Mouse (Mus musculus) small intestine, adult 2 months (tissue): ENCODE data around the gene Gm14151. TPM values are rescaled to one million over a fixed set of nuclear protein-coding genes. Genes with fewer than 3 reads are reported as not detected.

ENCODE experiments used
- H3K27ac ChIP-seq: fragments of 200-500 bp; 2 replicates; pipeline ENCODE4 v1.5.1; 2012; ENCODE audit warnings: low read depth, low read length, control low read depth, inconsistent platforms; ENCODE audit not compliant: insufficient read depth
- H3K27me3 ChIP-seq: fragments of 200-500 bp; 2 replicates; pipeline ENCODE4 v1.6.1; 2012; ENCODE audit warnings: mild to moderate bottlenecking, moderate library complexity, low read length, inconsistent platforms; ENCODE audit not compliant: control insufficient read depth, insufficient read depth
- H3K36me3 ChIP-seq: fragments of 200-500 bp; 2 replicates; pipeline ENCODE4 v1.6.1; 2012; ENCODE audit warnings: mild to moderate bottlenecking, low read length, control low read depth, inconsistent platforms; ENCODE audit not compliant: control insufficient read depth, insufficient read depth
- H3K4me1 ChIP-seq: fragments of 200-500 bp; 2 replicates; pipeline ENCODE4 v1.6.1; 2012; ENCODE audit warnings: low read length, inconsistent platforms, mixed read lengths; ENCODE audit not compliant: control insufficient read depth, insufficient read depth, insufficient read length
- H3K4me3 ChIP-seq: fragments of 200-500 bp; 2 replicates; pipeline ENCODE4 v1.5.1; 2012; ENCODE audit warnings: low read depth, mild to moderate bottlenecking, control low read depth, inconsistent platforms, low read length, moderate library complexity
- CTCF ChIP-seq: fragments of 200-500 bp; IDR thresholded peaks from 2 replicates; pipeline ENCODE4 v1.5.1; 2012; ENCODE audit warnings: low read depth, mild to moderate bottlenecking, control low read depth, inconsistent platforms, low read length, moderate library complexity, mixed read lengths; ENCODE audit not compliant: insufficient replicate concordance, insufficient read length; ENCODE audit errors: extremely low read depth
- POLR2A ChIP-seq: fragments of 200-500 bp; IDR thresholded peaks from 2 replicates; pipeline ENCODE4 v1.6.1; 2012; ENCODE audit warnings: low read depth, mild to moderate bottlenecking, control low read depth, inconsistent platforms, low read length, moderate library complexity
- WGBS: fragments of 180-500 bp; shearing (Covaris S2); methylation state at CpG from one replicate; pipeline ENCODE4 v1.1.7; 2018; 5-methylcytosine and 5-hydroxymethylcytosine counted together
- polyA plus RNA-seq: library from polyadenylated mRNA; depleted of rRNA; stranded (reverse); fragments of >200 nt; gene quantifications from 2 replicates; pipeline ENCODE4 v1.2.3, GENCODE M21; 2012; rRNA removed

Gene Gm14151
- polyA plus RNA-seq, 1 experiment: not detected

- TF ChIP-seq CTCF (no peak), POLR2A (no peak)
- WGBS: 17% methylated on average over 18 of the region's 18 CpGs
- Histone ChIP-seq H3K36me3 (no peaks in the 10 kb centered on the region), H3K4me1 (no peaks in the 10 kb centered on the region; the same call in none of the 2 replicates), H3K27ac (no peak overlapping the region), H3K4me3 (peak overlapping the region; percentile 55), H3K27me3 (no peaks in the 10 kb centered on the region)
Observed at GRCm38 (mm10) chr2:151037876-151038552, 54.1 kb downstream of the Gm14151 start.

- 58% methylated on average over 1 of the region's 1 CpGs for WGBS
- H3K4me1 ChIP-seq: no peaks in the 10 kb centered on the region; the same call in none of the 2 replicates
- H3K4me3 ChIP-seq: no peak overlapping the region
- H3K36me3 ChIP-seq: no peaks in the 10 kb centered on the region
- H3K27ac ChIP-seq: no peak overlapping the region
- TF ChIP-seq CTCF (no peak), POLR2A (no peak)
- no peaks in the 10 kb centered on the region for H3K27me3 ChIP-seq
Observed at GRCm38 (mm10) chr2:151037292-151037691, 54.9 kb downstream of the Gm14151 start.

Other genes starting within 250 kb of the Gm14151 start
- gene Abhd12, start 187.6 kb downstream of the Gm14151 start, polyA plus RNA-seq: 61.1 and 85.9 TPM in 2 replicates
- gene Gins1, start 186.9 kb downstream of the Gm14151 start, polyA plus RNA-seq: 0.66 and 1.0 TPM in 2 replicates
- 0.43 and 0.84 TPM in 2 replicates for gene Ninl, start 53.0 kb downstream of the Gm14151 start, polyA plus RNA-seq
- gene Nanp, start 53.0 kb downstream of the Gm14151 start, polyA plus RNA-seq: 0.95 and 1.5 TPM in 2 replicates
- gene Gm14147, start 5.9 kb upstream of the Gm14151 start, polyA plus RNA-seq: not detected in 2 replicates